Mouse (Mus musculus) myocyte (in vitro differentiated cells): ENCODE measurements at regions not wholly inside any gene's neighbourhood (a gene's known extent, or its start where the extent isn't known, plus 50 kb on each side); places are given as distances from the start of the nearest gene placed in this dataset.

Experiments used
- E2F4 ChIP-seq: IDR thresholded peaks from one replicate; pipeline ENCODE4 v1.6.1; 2011; ENCODE audit warnings: mild to moderate bottlenecking, control low read depth, moderate library complexity; ENCODE audit not compliant: insufficient read depth
- POLR2A ChIP-seq: IDR thresholded peaks from one replicate; pipeline ENCODE4 v1.6.1; 2011; ENCODE audit warnings: low read depth, mild to moderate bottlenecking, control low read depth, moderate library complexity; ENCODE audit not compliant: insufficient read length

DNA sequence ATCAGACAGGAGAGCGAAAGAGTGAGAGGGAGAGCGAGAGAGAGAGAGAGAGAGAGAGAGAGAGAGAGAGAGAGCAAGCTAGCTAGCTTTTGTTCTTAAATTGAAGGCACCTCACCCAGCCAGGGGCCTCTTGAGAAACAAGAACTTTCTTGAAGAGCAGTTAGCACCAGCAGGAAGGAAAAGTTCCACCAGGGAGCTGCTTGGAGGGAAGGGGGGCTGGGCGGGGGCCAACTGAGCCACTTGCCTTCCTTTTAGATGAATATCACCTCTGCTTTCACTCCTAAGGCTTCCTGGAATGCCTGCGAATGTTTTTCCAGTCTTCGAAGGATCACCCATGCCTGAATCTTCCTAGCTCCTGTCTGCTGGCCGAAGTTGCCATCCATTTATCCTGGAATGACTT, 118.0 kb upstream of the Tgfbr2 start:
- no peak for TF ChIP-seq POLR2A
- no peak for TF ChIP-seq E2F4
